Mouse (Mus musculus): ENCODE data around the gene Gm49776. TPM values are rescaled to one million over a fixed set of nuclear protein-coding genes. Genes with fewer than 3 reads are reported as not detected.

Gene Gm49776
- polyA plus RNA-seq, 1 experiment, result 0.47 TPM

DNA sequence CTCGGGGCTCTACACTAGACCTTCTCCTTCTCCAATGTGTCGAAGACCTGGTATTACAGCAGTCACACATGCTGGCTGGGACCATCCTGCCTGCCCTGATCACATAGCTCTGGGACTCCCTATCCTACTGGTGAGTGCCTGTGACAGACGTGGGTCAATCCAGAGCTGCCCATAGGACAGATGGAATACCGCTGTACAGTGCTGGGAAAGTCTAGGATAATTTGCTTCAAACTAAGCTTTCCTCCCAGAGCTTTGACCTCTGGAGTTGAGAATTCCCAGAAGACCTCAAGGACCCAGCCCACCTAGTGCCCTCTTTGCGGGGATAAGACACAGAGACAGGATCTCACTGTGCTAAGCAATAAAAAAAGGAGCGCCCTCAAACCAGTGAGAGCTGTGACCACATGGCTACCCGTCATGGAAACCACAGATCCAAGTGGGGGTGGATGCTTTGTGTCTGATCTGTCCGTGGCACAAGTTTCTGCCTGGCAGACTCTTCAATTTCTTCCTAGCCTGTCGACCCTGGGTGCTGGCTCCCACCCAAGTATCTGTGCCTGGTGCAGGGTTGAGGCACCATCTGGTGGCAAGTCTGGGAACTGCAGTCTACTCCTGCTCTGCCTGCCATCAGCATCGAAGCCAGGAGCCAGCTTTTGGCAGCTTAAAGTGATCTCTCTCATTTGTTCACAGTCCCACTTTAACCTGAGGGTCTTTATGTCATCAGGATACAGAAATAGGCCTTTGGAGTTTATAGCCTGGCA lies 46.5 kb downstream of the Gm49776 start:
- H3K27ac ChIP-seq (ENCODE audit: insufficient read depth, low read length), result no peak overlapping the region
- H3K4me3 ChIP-seq (replicated peaks; ENCODE audit: insufficient read depth, low read depth, low read length), result no peak overlapping the region
- TF ChIP-seq POLR2A (IDR thresholded peaks at IDR 0.05; ENCODE audit: borderline replicate concordance, insufficient read depth, low read length), result no peak
- peak; percentile 100 for TF ChIP-seq CTCF (IDR thresholded peaks at IDR 0.05; ENCODE audit: borderline replicate concordance, insufficient read depth, low read depth, low read length)
- no peaks in the 10 kb centered on the region for H3K27me3 ChIP-seq (ENCODE audit: control insufficient read depth, insufficient read depth, low read length)
- peaks cover 20% of the 10 kb centered on the region; the same call in 1 of the 2 replicates for H3K4me1 ChIP-seq (ENCODE audit: control insufficient read depth, insufficient read depth, low read length)
- peak; percentile 84 to 93 for DNase-seq
- 27% methylated on average over 10 of the region's 10 CpGs for WGBS

DNA sequence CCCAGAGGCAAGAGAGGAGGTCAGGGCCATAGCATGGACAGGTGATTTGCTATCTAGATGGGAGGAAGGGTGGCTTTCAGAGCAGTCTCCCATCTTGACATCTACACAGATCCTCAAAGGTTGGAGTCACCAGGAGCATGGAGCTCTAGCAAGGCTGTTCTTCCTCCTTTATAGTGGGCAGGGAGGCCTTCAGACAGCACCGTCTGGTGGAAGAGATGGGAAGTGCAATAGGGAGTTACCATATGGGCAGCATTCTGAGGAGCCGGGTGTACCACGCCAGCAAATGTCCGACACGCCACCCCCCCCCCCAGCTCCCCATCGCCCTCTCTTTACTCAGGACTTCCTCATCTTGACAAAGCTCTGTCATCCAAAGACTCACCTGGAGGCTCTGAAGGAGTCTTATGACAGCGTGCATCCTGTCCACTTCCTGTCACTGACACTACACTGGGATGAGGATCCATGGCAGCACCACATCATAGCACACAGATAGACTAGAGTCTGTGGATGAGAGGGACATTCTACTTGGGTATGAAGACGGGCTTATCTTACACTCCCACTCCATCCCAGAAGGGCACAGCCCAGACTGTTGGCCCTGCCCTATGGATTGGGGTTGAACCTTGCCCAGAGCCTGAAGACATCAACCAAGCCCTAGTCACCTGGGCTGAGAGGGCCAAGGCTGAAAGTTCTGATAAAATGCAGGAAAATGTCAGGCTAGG lies 47.3 kb downstream of the Gm49776 start:
- WGBS, result 23% methylated on average over 8 of the region's 8 CpGs
- no peak overlapping the region for H3K27ac ChIP-seq (ENCODE audit: insufficient read depth, low read length)
- TF ChIP-seq CTCF (IDR thresholded peaks at IDR 0.05; ENCODE audit: borderline replicate concordance, insufficient read depth, low read depth, low read length) (peak; percentile 85), POLR2A (IDR thresholded peaks at IDR 0.05; ENCODE audit: borderline replicate concordance, insufficient read depth, low read length) (no peak)
- H3K4me1 ChIP-seq (ENCODE audit: control insufficient read depth, insufficient read depth, low read length), result peaks cover 22% of the 10 kb centered on the region; the same call in 1 of the 2 replicates
- no peaks in the 10 kb centered on the region for H3K27me3 ChIP-seq (ENCODE audit: control insufficient read depth, insufficient read depth, low read length)
- peak; percentile 75 to 77 for DNase-seq
- no peak overlapping the region for H3K4me3 ChIP-seq (replicated peaks; ENCODE audit: insufficient read depth, low read depth, low read length)

DNA sequence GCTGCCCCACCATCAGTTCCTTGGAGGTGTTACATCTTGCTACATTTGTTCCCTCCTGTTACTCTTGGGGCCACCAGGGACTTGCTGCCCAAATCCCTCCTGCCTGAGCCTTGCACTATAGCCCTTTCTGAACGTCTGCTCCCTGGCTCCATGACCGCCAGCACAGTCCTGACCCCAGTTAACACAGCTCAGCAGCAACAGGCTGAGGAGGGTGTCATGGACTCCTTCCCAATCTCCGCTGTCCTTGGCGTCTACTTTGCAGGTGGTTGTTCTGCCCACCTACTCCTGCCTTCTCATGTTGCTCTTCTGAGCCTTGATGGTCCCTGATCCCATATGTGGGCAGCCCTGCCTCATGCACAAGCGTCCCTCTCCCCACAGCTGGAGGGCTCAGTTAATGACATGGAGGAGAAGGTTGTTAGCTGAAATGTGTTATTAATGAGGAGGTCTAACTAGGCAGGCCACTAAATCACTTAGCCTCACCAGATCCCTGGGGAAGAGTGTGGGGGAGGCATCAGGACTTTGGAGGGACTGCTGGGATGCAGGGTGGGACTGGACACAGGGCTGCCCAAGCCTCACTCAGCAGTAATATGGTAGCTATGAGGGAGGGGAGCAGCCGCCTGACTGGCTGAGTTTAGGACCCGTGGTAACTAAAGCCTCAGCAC lies 54.6 kb downstream of the Gm49776 start:
- Histone ChIP-seq H3K4me3 (replicated peaks; ENCODE audit: insufficient read depth, low read depth, low read length) (no peak overlapping the region), H3K27me3 (ENCODE audit: control insufficient read depth, insufficient read depth, low read length) (no peaks in the 10 kb centered on the region), H3K27ac (ENCODE audit: insufficient read depth, low read length) (no peak overlapping the region), H3K4me1 (ENCODE audit: control insufficient read depth, insufficient read depth, low read length) (peaks cover 5% of the 10 kb centered on the region; the same call in 1 of the 2 replicates)
- TF ChIP-seq POLR2A (IDR thresholded peaks at IDR 0.05; ENCODE audit: borderline replicate concordance, insufficient read depth, low read length), result no peak
- no peak for TF ChIP-seq CTCF (IDR thresholded peaks at IDR 0.05; ENCODE audit: borderline replicate concordance, insufficient read depth, low read depth, low read length)
- DNase-seq, result no peak
- WGBS, result 73% methylated on average over 7 of the region's 7 CpGs

DNA sequence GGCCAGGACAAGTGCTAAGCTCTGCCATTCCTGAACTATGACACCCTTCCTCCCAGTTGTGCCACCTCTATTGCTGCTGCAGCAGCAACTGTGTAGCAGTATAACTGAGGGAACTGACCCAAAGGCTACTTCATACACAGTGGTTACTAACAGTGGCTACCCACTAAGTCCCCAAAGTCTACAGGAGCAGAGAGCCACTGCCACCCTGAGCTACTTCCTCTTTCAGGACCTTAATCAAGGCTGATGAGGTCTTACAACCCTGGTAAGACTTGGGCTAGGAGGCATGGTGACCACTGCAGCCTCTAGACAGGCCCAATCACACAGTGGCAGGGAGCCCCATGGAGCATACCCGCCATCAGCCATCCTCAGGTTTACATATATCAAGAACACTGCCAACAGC lies 56.1 kb downstream of the Gm49776 start:
- Histone ChIP-seq H3K27me3 (ENCODE audit: control insufficient read depth, insufficient read depth, low read length) (no peaks in the 10 kb centered on the region), H3K4me1 (ENCODE audit: control insufficient read depth, insufficient read depth, low read length) (peaks cover 5% of the 10 kb centered on the region; the same call in 1 of the 2 replicates), H3K27ac (ENCODE audit: insufficient read depth, low read length) (no peak overlapping the region), H3K4me3 (replicated peaks; ENCODE audit: insufficient read depth, low read depth, low read length) (no peak overlapping the region)
- 100% methylated on average over 1 of the region's 1 CpGs for WGBS
- DNase-seq, result no peak
- TF ChIP-seq POLR2A (IDR thresholded peaks at IDR 0.05; ENCODE audit: borderline replicate concordance, insufficient read depth, low read length) (no peak), CTCF (IDR thresholded peaks at IDR 0.05; ENCODE audit: borderline replicate concordance, insufficient read depth, low read depth, low read length) (no peak)

DNA sequence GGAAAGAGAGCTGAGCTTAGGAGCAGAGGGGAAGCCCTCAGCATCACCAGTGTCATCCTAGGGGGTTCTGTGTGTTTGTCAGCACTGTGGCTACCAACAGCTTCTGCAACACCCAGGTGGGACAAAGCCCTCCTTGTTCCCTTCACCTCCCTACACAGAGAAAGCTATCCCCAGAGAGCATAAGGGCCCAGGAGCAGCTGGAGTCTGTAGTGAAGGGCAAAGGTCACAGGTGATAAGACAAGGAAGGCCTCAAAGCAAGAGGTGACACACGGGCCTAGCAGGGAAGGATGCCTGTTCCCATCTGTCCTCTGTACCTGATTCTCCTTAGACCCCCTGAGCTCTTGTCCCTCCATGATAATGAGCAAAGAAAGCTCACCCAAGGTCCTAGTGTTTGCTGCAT lies 56.5 kb downstream of the Gm49776 start:
- 76% methylated on average over 1 of the region's 1 CpGs for WGBS
- H3K4me1 ChIP-seq (ENCODE audit: control insufficient read depth, insufficient read depth, low read length), result peaks cover 3% of the 10 kb centered on the region; the same call in 1 of the 2 replicates
- TF ChIP-seq POLR2A (IDR thresholded peaks at IDR 0.05; ENCODE audit: borderline replicate concordance, insufficient read depth, low read length), result no peak
- TF ChIP-seq CTCF (IDR thresholded peaks at IDR 0.05; ENCODE audit: borderline replicate concordance, insufficient read depth, low read depth, low read length), result no peak

DNA sequence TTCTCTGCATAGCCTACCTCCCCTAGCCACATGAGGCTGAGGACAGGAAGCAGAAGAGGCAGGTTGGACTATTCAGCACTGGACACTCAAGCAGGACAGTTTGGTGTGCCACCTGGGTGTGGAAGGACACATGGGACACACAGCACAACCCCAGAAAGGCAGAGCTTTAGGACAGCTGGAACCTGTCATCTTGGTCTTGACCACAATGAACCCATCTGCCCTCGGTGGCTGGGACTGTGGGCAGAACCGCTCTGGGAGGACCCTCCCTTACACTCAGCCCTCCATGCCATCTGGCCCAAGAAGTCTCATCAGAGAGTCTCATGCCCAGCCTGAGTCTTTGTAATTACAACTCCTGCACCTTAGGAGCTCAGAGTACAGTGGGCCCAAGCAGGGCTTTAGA lies 58.1 kb downstream of the Gm49776 start:
- DNase-seq, result no peak
- no peak overlapping the region for H3K27ac ChIP-seq (ENCODE audit: insufficient read depth, low read length)
- no peak overlapping the region for H3K4me3 ChIP-seq (replicated peaks; ENCODE audit: insufficient read depth, low read depth, low read length)
- H3K4me1 ChIP-seq (ENCODE audit: control insufficient read depth, insufficient read depth, low read length), result peaks cover under 1% of the 10 kb centered on the region; the same call in 1 of the 2 replicates
- 40% methylated on average over 2 of the region's 2 CpGs for WGBS
- no peak for TF ChIP-seq POLR2A (IDR thresholded peaks at IDR 0.05; ENCODE audit: borderline replicate concordance, insufficient read depth, low read length)
- TF ChIP-seq CTCF (IDR thresholded peaks at IDR 0.05; ENCODE audit: borderline replicate concordance, insufficient read depth, low read depth, low read length), result no peak
- H3K27me3 ChIP-seq (ENCODE audit: control insufficient read depth, insufficient read depth, low read length), result no peaks in the 10 kb centered on the region

More for the DNA sequence above, 56.5 kb downstream of the Gm49776 start:
- DNase-seq, result no peak
- Histone ChIP-seq H3K4me3 (replicated peaks; ENCODE audit: insufficient read depth, low read depth, low read length) (no peak overlapping the region), H3K27ac (ENCODE audit: insufficient read depth, low read length) (no peak overlapping the region), H3K27me3 (ENCODE audit: control insufficient read depth, insufficient read depth, low read length) (no peaks in the 10 kb centered on the region)

DNA sequence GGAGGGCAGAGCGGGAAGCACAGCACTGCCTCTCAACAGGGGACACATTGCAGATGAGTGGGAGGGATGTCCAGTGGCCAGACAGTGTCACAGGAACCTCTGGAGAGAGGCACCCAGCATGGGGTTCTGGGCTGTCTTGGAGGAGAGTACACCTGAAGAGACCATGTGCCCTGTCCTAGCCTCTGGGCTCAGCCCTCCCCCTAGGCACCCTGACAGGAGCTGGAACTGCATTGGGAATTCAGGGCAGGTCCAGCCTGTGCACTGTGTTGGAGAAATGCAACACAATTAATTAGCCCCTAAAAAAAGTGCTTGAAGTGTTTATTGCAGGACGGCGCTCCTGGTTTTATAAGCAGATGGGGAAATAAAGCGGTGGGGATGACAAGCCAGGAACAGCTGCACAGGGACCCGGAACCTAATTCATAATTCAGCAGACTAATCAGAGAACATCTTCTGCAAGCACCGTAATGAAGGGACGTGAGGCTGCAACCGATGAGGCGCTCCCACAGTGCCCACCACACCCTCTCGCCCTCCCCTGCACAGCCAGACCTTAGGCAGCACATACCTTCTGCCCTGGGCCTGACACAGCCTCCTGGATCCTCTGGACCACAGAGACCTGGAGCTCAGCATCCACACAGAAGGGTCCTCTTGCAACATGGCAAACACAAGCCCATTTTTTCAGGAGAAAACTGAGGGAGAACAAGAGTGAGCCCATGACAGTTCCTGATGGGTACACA lies 59.6 kb downstream of the Gm49776 start:
- Histone ChIP-seq H3K27me3 (ENCODE audit: control insufficient read depth, insufficient read depth, low read length) (no peaks in the 10 kb centered on the region), H3K4me3 (replicated peaks; ENCODE audit: insufficient read depth, low read depth, low read length) (no peak overlapping the region), H3K4me1 (ENCODE audit: control insufficient read depth, insufficient read depth, low read length) (peaks cover 12% of the 10 kb centered on the region), H3K27ac (ENCODE audit: insufficient read depth, low read length) (no peak overlapping the region)
- WGBS, result 67% methylated on average over 10 of the region's 10 CpGs
- no peak for DNase-seq
- TF ChIP-seq POLR2A (IDR thresholded peaks at IDR 0.05; ENCODE audit: borderline replicate concordance, insufficient read depth, low read length), result no peak
- no peak for TF ChIP-seq CTCF (IDR thresholded peaks at IDR 0.05; ENCODE audit: borderline replicate concordance, insufficient read depth, low read depth, low read length)

Measured in cerebellum, adult 2 months (tissue).